Mouse (Mus musculus) layer of hippocampus, adult 8-10 months (tissue): ENCODE measurements around the gene Med27. TPM values are rescaled to one million over a fixed set of nuclear protein-coding genes. Genes with fewer than 3 reads are reported as not detected.

ENCODE experiments used
- DNase-seq, 2 experiments: peaks; one replicate each; pipeline ENCODE4 v3.0.0; 2022; ENCODE audit warnings: low spot score in 2 of 2
- total RNA-seq, 4 experiments: library from RNA; stranded (reverse); gene quantifications; 2 replicates each; pipeline ENCODE4 v1.2.4; 2022

Gene Med27
- total RNA-seq, 4 experiments from 2014 or later: 45.1 to 52.5 (median 49.0) TPM

DNA sequence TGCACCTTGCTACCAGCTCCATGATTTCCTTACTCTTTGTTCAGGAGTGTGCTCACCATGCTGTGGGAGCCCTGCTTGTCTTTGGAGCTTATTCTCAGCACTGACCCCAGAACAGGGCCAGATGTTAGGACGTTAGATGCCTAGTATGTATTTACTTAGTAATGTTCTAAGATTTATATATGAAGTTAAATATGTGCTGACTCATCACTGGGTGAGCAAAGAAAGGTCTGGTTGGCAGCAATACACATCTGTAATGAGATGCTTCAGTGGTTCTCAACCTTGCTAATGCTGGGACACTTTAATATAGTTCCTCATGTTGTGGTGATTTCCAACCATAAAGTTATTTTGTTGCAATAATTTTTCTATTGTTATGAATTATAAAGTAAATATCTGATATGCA is 45.4 kb downstream of the Med27 start:
- DNase-seq: no peak

GRCm38 (mm10) chr2:29400234-29400633 is 53.6 kb downstream of the Med27 start:
- DNase-seq: peak in 1 of 2 experiments; percentile 35

GRCm38 (mm10) chr2:29400812-29401211 is 54.2 kb downstream of the Med27 start:
- no peak for DNase-seq

DNA sequence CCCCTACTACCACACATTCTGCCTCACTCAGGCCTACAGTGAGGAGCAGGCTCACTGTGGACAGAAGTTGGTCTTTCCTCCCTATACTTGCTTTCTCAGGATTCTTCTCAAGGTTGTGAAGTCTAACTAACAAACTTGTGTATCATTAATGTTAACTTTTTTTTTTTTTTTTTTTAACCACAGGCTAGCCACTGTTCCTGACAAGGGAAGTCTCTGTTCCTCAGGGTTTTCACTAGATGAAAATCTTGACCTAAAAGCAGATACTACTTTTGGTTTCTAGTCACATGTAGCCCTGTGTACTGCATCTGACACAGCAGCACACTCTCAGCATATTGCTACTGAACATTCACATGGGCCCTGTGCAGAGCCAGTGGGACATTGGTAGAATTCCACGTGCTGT is 55.2 kb downstream of the Med27 start:
- no peak for DNase-seq

- no peak for DNase-seq
Measured at GRCm38 (mm10) chr2:29402550-29403076, 56.0 kb downstream of the Med27 start.

DNA sequence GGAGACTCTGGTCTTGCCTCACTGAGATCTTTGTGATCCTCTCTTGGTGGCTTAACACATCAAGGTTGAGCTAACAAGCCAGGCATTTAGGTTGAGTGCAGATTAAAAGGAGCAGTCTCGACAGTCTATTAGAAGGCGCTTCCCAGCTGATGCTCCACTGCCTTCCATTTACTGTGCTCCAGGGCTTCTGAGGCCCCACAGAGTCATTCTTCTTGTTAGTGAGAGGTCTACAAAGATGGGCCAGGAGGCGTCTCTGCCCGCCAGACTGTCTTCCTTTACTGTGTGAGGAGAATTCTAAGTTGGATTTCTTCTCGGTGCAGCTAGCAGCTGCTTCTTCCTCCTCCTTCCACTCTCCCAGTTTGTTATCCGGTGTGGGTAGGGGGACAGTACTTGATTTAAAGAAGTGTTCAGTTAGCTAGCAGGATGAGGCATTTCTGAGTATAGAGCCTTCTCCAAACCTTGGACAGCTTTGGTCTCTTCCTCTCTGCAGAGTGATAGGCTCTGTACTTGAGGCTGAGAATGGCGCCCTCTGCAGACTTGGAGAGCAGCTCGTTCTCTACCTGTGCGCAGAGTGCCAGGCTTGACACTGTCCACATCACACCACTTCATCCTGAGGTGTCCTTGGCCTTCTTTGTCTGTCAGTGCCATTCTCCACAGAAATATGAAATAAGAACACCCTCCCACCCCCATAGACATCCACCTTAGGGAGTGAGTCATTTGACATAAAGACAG is 57.3 kb downstream of the Med27 start:
- no peak for DNase-seq

DNA sequence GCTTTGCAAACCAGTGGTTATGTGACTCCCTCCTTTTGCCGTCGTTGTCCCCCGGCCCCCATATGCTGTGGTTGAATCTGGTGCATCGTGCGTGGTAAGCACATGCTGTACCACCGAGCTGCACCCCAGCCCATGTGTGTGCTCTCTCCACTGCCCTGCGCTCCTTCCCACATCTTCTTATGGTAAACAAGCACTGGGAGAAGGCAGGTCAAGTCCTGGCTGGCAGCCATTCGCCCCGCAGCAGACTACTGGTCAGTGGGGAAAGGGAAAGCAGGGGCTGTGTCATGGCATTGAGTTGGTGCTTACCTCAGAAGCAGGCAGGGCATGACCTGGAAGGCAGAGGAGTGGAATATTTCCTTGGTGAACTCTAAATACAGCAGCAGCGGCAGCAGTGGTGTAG is 58.3 kb downstream of the Med27 start:
- DNase-seq: no peak

- no peak for DNase-seq
Measured at GRCm38 (mm10) chr2:29405848-29406247, 59.2 kb downstream of the Med27 start.

DNA sequence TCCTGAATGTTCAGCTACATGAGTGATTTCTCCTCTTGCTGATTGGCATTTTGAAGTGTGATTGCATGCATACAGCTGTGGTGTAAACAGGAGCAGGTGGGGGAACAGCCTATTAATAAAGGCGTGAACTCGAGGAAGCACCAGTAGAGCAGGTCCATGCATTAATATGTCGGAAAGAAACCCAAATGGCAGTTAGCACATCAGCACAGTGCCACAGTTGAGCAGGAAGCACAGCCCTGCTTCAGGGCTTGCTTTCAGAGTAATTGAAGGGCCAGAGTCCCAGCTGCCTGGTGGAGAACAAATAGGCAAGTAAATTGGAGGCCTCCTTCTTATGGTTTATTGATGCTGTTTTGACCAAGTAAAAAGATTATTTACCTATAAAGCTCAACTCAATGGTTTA is 60.7 kb downstream of the Med27 start:
- DNase-seq: no peak

DNA sequence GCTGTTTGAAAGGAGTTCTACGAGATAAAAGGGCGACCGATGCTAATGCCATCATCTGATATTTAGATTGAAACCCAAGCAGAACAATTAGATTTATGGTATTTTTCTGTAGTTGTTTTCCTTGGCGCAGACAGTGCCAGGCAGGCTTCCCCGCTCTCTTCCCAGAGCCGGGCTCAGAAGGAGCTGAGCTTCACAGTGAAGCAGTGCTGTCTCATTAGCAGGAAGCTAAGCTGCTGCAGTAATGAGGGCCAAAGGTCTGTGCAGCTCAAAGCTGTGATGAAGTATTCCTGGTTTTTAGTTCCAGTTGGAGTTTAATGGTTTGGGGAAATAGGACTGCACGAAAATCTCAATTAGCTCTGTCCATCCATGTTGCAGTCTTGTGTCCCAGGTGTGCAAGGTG is 61.1 kb downstream of the Med27 start:
- no peak for DNase-seq

DNA sequence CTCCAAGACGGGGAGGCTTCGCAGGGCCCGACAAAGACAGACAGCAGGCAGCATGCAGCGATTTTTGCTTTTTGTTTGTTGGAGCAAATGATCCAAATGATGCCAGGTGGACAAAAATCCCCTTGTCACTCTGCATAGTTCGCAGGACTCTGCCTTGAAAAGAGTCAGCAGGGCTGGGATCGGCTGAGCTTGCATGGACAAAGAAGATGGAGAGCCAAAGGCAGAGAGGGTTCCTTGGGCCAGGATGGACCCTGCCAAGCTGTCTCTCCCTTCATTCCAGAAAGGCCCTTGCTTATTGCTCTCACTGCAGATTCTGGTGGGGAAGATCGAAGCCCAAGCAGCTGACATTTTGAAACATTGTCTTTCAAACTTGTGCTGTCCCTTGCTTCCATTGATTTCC is 64.3 kb downstream of the Med27 start:
- no peak for DNase-seq

- DNase-seq: no peak
Measured at GRCm38 (mm10) chr2:29412458-29412857, 65.8 kb downstream of the Med27 start.

DNA sequence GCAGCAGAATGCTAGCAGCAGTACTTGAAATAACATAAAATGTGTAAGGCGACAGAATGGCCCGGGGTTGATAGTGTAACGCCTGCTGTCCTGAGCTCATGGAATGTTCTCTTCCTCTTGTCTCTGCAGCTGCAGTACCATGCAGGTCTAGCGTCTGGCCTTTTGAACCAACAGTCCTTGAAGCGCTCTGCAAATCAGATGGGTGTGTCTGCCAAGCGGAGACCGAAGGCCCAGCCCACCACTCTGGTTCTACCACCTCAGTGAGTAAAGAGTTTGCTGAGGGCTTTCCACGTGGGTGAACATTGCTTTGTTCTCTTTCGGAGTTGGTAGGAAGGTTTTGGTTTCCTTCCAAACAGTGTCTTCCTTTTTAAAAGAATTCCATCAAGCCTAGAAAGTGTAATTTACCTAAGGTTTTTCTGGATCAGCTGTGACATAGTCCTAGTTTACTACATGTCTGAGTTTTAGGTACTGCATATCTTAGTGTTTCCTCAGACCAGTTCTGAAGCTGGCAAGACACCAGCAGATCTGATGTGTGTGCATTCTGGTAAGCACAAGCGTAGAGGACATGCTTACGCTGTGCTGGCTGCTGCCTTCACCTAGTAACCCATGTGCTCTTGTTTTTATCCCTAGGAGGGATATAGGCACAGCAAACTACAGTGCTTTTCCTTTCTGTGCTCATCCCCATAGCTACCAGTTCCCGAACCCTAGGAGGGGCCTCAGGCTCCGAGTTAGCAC is 66.8 kb downstream of the Med27 start:
- DNase-seq: no peak

DNA sequence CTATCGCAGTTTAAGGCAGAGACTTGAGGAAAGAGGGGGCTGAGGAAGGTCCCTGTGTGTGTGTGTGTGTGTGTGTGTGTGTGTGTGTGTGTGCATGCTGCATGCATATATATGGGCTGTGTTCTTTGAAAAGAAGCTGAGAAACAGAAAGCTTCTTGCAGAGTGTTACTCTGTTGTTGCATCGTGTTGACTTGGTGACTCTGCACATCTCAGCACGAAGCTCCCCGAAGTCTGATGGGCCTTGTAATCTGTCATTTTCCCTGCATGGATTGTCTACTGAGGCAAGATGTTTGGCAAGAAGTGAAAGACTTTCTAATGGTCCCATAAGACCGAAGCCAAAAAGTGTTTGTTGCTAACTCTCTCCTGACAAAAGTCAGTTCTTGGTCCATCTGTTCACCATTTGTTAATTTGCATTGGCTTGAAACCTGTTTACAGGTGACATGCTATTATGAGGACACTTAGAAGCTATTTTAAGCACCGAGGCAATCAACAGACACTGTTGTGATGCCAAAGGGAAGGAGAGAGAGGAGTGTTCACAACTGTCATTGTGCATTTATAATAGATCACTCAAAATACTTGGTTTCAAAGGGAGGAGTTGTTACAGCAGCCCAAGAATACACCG is 68.3 kb downstream of the Med27 start:
- DNase-seq: no peak

DNA sequence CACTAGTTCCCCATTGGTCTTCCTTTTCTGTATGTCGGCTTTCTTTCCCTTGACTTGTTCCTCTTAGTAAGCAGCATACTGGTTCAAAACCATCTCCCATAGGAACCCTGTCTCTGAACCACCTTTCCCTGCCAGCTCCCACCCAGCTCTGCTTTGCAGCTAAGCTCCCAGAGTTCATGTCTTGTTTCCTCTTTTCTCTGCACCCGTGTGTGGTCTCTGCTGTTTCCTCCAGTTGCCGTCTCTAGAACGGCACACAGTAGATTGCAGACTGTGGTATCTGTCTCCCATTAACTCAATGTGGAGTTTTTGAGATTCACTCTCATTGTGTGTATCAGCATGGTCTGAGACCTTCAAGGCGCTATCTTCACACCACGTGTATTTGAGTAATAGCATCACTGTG is 71.9 kb downstream of the Med27 start:
- DNase-seq: no peak

DNA sequence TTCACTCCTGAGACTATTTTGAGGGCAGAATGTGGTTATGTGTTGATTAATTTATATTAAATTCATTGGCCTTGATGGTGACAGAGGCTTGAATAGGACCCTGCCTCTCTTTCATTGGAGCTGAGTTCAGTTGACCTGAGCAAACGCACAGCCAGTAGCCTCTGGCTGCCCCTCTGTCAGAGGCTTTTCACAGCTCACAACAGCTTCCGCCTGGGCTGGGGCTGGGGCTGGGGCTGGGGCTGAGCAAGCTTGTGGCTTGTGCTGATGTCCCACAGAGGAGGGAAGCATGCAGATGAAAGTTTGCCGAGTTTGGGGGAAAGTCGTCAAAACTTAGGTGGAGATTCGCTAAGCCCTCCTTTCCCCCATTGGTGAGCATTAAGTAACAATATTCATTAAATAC is 72.8 kb downstream of the Med27 start:
- no peak for DNase-seq

DNA sequence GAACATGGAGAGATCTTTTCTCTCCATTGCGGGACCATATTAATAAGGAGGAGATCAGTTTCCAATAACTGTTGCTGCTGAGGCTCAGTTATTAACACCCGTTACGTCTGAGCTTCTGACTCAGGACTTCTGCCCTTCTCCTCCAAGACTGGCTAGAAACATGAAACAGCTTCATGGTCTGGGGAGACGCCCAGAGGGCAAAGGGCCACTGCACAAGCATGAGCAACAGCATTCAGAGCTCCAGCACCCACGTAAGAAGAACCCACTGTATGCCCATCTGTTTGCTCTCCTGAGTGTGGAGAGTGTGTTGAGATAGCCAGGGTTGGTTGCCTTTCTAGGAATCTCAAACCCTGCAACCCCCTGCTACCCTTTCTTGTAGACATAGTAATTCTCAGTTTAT is 73.3 kb downstream of the Med27 start:
- no peak for DNase-seq

- no peak for DNase-seq
Measured at GRCm38 (mm10) chr2:29422126-29422840, 75.7 kb downstream of the Med27 start.

- DNase-seq: no peak
Measured at GRCm38 (mm10) chr2:29423059-29423458, 76.4 kb downstream of the Med27 start.

DNA sequence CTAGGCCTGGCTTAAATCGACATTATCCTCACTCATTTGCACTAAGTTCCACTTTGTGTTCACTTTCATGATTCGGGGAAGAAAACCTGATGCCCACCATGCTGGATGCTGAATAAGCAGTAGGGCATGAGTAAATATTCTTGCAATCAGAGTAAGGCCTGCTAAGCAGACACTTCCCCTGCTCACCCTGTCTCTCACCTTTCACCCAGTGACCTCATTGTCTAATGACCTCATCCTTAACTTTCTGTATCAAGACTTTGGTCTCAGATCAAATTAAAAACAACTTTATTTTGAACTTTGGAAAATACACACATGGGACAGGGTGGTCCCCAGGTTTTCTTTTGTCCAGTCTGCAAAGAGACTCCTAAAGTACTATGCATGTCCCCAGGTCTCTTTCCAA is 78.8 kb downstream of the Med27 start:
- no peak for DNase-seq

- DNase-seq: no peak
Measured at GRCm38 (mm10) chr2:29426684-29427083, 80.1 kb downstream of the Med27 start.

GRCm38 (mm10) chr2:29432565-29432964 is 85.9 kb downstream of the Med27 start:
- no peak for DNase-seq
